Mouse (Mus musculus) granulocyte monocyte progenitor cell, adult 5-6 weeks (primary cell): Measurements from ENCODE around the gene Ltbp4. TPM values are rescaled to one million over a fixed set of nuclear protein-coding genes. Genes with fewer than 3 reads are reported as not detected.

Source experiments
- ATAC-seq: replicated peaks from 2 replicates; pipeline ENCODE4 v1.8.0; 2016; ENCODE audit warnings: mild to moderate bottlenecking, moderate TSS enrichment, inconsistent platforms; ENCODE audit not compliant: poor library complexity, severe bottlenecking
- total RNA-seq, 2 experiments: library from RNA; stranded (forward) in 1 of 2; stranded (reverse) in 1 of 2; fragments of 200-712, 200-1000 nt in 1 of 2; fragments of >200 nt in 1 of 2; fragmentation: Nextera tagmentation in 1 of 2; gene quantifications; 2 replicates each; pipeline ENCODE4 v1.2.3; 2014 to 2017

Gene Ltbp4
- total RNA-seq (2014; fragmentation: Nextera tagmentation) (not detected in 2 replicates), total RNA-seq (2017) (not detected in 2 replicates)

DNA sequence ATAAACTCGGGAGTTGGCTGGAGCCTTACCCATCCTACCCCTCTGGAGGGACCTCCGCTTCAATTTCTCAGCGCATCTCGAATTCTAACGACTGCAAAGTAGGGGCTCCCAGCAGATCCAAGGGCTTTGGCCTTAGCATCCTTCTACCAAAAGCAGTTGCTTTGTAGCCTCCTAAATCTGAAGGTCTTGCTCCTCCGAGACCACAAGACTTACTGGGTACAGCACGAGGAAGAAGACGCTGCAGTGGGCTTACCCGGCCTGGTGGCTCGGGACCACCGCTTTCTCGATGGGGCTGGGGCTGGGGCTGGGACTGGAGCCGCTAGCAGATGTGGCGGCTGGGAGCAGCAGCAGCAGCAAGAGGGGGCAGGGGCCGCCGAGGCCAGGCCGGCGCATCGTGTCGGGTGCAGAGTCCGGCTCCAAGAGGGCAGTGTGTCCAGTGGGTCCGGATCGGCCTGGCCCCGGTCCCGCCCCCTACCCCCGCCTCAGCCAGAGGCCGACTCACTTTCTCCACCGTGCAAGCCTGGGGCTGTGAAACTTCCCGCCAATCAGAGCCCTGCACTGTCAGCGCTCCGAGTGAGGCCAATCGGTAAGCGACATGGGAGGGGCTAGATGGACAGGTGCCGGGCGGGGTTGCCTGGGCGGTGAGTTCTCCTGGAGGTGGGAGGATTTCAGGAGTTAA, at the start of gene Ltbp4:
Gene Ltbp4, minus strand, starts transcription at position 518 of the 679 bp plus-strand sequence.
- peak; percentile 21 for ATAC-seq

- ATAC-seq = peak; percentile 79
Observed at GRCm38 (mm10) chr7:27384731-27385130, 47.2 kb upstream of the Ltbp4 start.

DNA sequence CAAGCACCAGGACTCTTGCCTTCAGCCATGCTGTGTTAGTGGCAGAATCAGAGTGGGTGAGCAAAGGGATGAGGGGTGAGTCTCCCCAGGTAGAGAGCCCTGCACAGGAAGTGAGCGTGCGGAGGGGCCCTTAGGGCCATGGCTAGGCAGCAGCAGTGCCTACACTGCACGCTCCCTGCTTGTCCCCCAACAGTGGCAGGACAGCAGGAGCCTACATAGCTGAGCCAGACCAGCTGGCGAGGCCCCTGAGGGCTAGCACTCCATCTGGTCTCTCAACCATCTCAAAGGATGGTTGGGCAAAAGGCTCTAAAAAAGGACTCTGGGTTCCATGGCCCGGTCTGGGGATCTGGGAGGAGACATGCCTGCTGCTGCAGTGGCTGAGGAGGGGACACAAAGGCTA, 46.6 kb upstream of the Ltbp4 start:
- no peak for ATAC-seq

GRCm38 (mm10) chr7:27383233-27383632, 45.7 kb upstream of the Ltbp4 start:
- ATAC-seq = peak; percentile 59

- no peak for ATAC-seq
Observed at GRCm38 (mm10) chr7:27381560-27381959, 44.1 kb upstream of the Ltbp4 start.

DNA sequence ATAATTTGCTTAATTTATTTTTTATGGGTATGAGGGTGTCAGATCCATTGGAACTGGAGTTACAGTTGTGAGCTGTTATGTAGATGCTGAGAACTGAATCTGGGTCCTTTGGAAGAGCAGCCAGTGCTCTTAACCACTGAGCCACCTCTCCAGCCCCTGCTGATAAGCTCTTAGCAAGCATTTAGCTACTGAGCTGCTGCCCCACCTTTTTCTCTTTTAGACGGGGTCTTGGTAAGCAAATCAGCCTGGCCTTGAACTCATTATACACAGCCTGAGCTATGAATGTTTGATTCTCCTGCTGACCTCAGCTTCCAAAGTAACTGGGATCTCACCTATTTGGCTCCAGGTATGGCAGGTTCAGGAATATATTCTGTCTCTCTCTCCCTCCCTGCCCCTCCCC, 43.5 kb upstream of the Ltbp4 start:
- no peak for ATAC-seq

GRCm38 (mm10) chr7:27379836-27380235, 42.3 kb upstream of the Ltbp4 start:
- ATAC-seq = no peak

DNA sequence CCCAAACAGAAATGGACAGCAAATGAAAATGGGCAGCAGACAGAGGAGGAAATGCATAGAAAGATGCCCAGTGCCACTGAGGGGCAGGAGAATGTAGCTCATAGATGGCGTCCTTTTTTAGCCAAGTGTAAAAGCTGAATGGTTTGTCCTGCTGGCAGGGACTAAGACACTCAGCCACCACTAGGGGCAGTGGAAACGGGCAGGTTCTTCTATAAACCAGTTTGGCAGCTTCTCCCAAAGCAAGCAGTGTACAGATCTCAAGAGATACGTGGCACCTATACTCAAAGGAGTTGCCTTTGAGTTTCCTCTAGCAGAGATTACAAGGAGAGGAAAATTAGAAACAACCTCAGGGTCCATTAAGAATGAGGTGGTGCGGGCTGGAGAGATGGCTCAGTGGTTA, 40.9 kb upstream of the Ltbp4 start:
- ATAC-seq = peak; percentile 68

- ATAC-seq = peak; percentile 20; the same call in 1 of the 2 replicates
Observed at GRCm38 (mm10) chr7:27375274-27375673, 37.8 kb upstream of the Ltbp4 start.

- ATAC-seq = no peak
Observed at GRCm38 (mm10) chr7:27371715-27372462, 34.4 kb upstream of the Ltbp4 start.

GRCm38 (mm10) chr7:27369111-27369510, 31.6 kb upstream of the Ltbp4 start:
- no peak for ATAC-seq

DNA sequence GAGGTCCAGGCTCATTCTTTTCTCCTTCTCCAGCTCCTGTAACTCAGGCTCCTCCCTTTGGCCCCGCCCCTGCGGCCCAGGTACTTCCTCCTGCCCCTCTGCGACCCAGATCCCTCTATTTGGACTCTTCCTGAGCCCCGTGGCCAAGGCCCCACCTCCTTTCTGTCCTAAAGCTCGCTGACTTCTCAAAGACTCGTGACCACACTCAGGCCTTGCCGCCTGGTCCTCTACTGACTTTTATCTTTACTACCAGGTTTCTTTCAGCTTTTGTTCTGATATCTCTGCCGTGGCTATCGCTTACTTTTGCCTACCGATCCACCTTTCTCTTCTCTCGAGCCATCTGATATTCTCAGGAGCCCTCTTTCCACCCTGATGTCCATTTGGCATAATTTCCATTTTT, 30.5 kb upstream of the Ltbp4 start:
- peak; percentile 48 for ATAC-seq

GRCm38 (mm10) chr7:27366082-27366844, 28.8 kb upstream of the Ltbp4 start:
- no peak for ATAC-seq

- ATAC-seq = no peak
Observed at GRCm38 (mm10) chr7:27364379-27364778, 26.9 kb upstream of the Ltbp4 start.

- peak; percentile 82 for ATAC-seq
Observed at GRCm38 (mm10) chr7:27361283-27361946, 23.9 kb upstream of the Ltbp4 start.

DNA sequence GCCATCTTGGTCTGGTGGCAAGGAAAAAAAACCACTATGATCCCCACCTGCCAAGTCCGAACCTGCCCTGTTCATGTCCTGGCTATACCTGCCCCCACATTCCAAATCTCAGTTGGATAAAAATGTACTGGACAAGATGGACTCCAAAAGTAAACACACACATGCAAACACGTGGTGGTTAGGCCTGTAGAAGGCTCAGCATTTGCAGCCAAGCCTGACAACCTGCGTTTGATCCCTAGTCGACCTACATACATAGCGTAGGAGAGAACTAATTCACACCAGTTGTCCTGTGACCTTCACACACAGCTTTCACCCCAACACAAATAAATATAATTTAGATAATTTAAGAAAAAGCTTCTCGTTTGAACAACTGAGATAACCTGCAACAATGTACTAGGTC, 23.3 kb upstream of the Ltbp4 start:
- no peak for ATAC-seq

- ATAC-seq = no peak
Observed at GRCm38 (mm10) chr7:27359706-27360358, 22.3 kb upstream of the Ltbp4 start.

DNA sequence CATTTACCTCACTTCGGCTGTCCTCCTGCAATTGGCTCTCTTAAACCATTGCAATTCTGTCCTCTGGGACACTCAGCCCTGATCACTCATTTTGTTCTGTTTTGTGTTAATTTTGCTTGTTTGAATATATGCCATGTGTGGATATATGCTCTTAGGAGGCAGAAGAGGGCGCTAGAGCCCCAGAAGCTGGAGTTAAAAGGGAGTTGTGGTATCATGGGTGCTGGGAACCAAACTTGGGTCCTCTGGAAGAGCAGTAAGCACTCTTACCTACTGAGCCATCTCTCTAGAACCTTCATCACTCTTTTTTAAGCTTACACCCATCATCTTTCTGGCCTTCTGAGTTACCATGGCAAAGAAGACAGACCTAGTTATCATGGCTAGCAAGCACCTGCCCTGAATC, 21.7 kb upstream of the Ltbp4 start:
- no peak for ATAC-seq

DNA sequence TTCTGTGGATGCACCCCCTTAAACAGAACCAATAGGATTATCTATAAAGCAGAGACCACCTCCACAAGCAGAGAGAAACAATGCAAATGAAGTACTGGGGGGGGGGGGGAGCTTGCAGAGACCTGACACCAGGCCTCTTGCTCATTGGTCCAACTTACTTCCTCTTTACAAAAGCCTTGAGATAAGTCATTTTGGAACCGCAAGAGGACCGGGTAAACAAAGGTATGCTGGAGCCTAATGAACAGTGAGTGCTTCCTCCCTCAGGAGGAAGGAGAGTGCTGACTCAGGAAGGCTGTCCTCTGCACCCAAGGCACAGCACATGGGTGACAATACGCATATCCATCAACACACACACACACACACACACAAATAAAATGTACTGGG, 20.1 kb upstream of the Ltbp4 start:
- peak; percentile 26 for ATAC-seq
